Mouse (Mus musculus): Measurements from ENCODE around the gene Ipo8. TPM values are rescaled to one million over a fixed set of nuclear protein-coding genes. Genes with fewer than 3 reads are reported as not detected.

Gene Ipo8
- polyA plus RNA-seq, 1 experiment: 56.3 TPM

DNA sequence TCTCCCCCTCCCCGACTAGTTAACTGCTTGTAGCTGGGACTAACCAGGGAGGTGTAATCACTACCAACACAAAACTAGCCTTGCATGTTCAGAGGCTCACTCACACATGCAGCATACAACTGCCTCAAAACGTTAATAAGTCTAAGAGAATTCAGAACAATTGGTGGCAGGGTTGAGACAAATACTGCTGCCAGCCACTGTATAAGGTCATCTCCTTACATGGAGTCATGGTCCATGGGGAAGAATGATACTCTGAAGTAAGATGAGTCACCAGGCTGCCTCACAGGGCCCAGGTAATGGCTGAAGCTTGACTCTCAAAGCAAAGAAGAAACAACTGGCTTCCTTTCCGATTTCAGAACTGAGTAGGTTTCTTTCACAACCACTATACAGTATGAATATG lies 81.1 kb downstream of the Ipo8 start:
- Histone ChIP-seq H3K36me3 (ENCODE audit: control insufficient read depth, insufficient read depth, low read length, poor library complexity, severe bottlenecking) (no peaks in the 10 kb centered on the region), H3K9me3 (replicated peaks; ENCODE audit: control insufficient read depth, insufficient read depth, low read length, poor library complexity, severe bottlenecking) (no peaks in the 10 kb centered on the region), H3K4me1 (ENCODE audit: control insufficient read depth, insufficient read depth, low read length) (no peaks in the 10 kb centered on the region), H3K9ac (ENCODE audit: low read depth, poor library complexity, severe bottlenecking) (no peak overlapping the region), H3K4me3 (ENCODE audit: low read depth, low read length) (no peak overlapping the region), H3K27me3 (ENCODE audit: control insufficient read depth, insufficient read depth, low read length, poor library complexity, severe bottlenecking) (peaks cover 2% of the 10 kb centered on the region), H3K27ac (ENCODE audit: insufficient read depth, low read length) (no peak overlapping the region)
- TF ChIP-seq POLR2A (IDR thresholded peaks at IDR 0.05; ENCODE audit: insufficient read depth, low read length) (no peak), EP300 (IDR thresholded peaks at IDR 0.05; ENCODE audit: insufficient read depth, low read depth, low read length) (no peak), CTCF (IDR thresholded peaks at IDR 0.05; ENCODE audit: low read depth, low read length) (no peak)

GRCm38 (mm10) chr6:148740521-148741226 lies 90.6 kb downstream of the Ipo8 start:
- Histone ChIP-seq H3K9me3 (replicated peaks; ENCODE audit: control insufficient read depth, insufficient read depth, low read length, poor library complexity, severe bottlenecking) (no peaks in the 10 kb centered on the region), H3K27ac (ENCODE audit: insufficient read depth, low read length) (no peak overlapping the region), H3K27me3 (ENCODE audit: control insufficient read depth, insufficient read depth, low read length, poor library complexity, severe bottlenecking) (no peaks in the 10 kb centered on the region), H3K36me3 (ENCODE audit: control insufficient read depth, insufficient read depth, low read length, poor library complexity, severe bottlenecking) (no peaks in the 10 kb centered on the region), H3K9ac (ENCODE audit: low read depth, poor library complexity, severe bottlenecking) (no peak overlapping the region), H3K4me1 (ENCODE audit: control insufficient read depth, insufficient read depth, low read length) (no peaks in the 10 kb centered on the region), H3K4me3 (ENCODE audit: low read depth, low read length) (no peak overlapping the region)
- TF ChIP-seq EP300 (IDR thresholded peaks at IDR 0.05; ENCODE audit: insufficient read depth, low read depth, low read length) (no peak), CTCF (IDR thresholded peaks at IDR 0.05; ENCODE audit: low read depth, low read length) (no peak), POLR2A (IDR thresholded peaks at IDR 0.05; ENCODE audit: insufficient read depth, low read length) (no peak)

DNA sequence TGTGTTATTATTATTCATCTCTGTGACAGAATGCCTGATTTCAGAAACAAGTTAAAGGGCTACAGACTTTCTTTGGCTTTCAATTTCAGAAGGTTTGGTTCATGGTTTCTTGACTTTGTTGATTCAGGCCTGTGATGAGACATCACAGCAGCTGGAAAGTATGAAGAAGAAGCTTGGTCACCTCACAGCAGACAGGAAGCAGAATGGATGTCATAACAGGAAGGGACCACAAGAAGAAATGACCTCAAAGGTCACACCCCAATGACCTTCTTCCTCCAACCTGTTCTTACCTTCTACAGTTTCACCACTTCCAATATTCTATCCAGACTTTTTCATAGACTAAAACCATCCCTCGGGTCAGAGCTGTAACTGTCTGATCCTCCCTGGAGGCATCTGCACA lies 94.9 kb downstream of the Ipo8 start:
- TF ChIP-seq CTCF (IDR thresholded peaks at IDR 0.05; ENCODE audit: low read depth, low read length): no peak
- TF ChIP-seq EP300 (IDR thresholded peaks at IDR 0.05; ENCODE audit: insufficient read depth, low read depth, low read length): no peak
- TF ChIP-seq POLR2A (IDR thresholded peaks at IDR 0.05; ENCODE audit: insufficient read depth, low read length): no peak
- no peak overlapping the region for H3K9ac ChIP-seq (ENCODE audit: low read depth, poor library complexity, severe bottlenecking)
- H3K27me3 ChIP-seq (ENCODE audit: control insufficient read depth, insufficient read depth, low read length, poor library complexity, severe bottlenecking): no peaks in the 10 kb centered on the region
- no peak overlapping the region for H3K4me3 ChIP-seq (ENCODE audit: low read depth, low read length)
- H3K27ac ChIP-seq (ENCODE audit: insufficient read depth, low read length): no peak overlapping the region
- no peaks in the 10 kb centered on the region for H3K4me1 ChIP-seq (ENCODE audit: control insufficient read depth, insufficient read depth, low read length)
- no peaks in the 10 kb centered on the region for H3K36me3 ChIP-seq (ENCODE audit: control insufficient read depth, insufficient read depth, low read length, poor library complexity, severe bottlenecking)
- H3K9me3 ChIP-seq (replicated peaks; ENCODE audit: control insufficient read depth, insufficient read depth, low read length, poor library complexity, severe bottlenecking): no peaks in the 10 kb centered on the region

DNA sequence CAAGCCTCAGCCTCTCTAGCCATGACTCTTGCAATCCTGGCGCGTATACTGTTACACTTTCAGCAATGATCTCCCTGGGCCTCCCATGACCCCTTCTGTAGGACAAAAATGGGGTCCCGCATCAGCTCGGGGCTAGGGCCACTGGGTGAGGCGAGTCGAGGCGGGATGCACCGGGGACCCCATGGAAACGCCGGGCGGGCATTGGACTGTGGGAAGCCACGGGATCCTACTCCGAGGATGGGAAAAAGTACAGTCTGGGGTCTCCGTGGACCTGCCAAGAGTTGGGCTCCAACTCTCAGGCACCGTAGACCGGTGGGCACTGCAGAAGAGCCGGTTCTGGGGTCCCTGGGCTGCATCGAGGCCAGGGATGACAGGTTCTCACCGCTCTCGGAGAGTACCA lies 97.3 kb downstream of the Ipo8 start:
- H3K27ac ChIP-seq (ENCODE audit: insufficient read depth, low read length): no peak overlapping the region
- no peaks in the 10 kb centered on the region for H3K27me3 ChIP-seq (ENCODE audit: control insufficient read depth, insufficient read depth, low read length, poor library complexity, severe bottlenecking)
- H3K4me3 ChIP-seq (ENCODE audit: low read depth, low read length): no peak overlapping the region
- TF ChIP-seq EP300 (IDR thresholded peaks at IDR 0.05; ENCODE audit: insufficient read depth, low read depth, low read length) (no peak), CTCF (IDR thresholded peaks at IDR 0.05; ENCODE audit: low read depth, low read length) (no peak), POLR2A (IDR thresholded peaks at IDR 0.05; ENCODE audit: insufficient read depth, low read length) (no peak)
- no peaks in the 10 kb centered on the region for H3K4me1 ChIP-seq (ENCODE audit: control insufficient read depth, insufficient read depth, low read length)
- no peak overlapping the region for H3K9ac ChIP-seq (ENCODE audit: low read depth, poor library complexity, severe bottlenecking)
- H3K36me3 ChIP-seq (ENCODE audit: control insufficient read depth, insufficient read depth, low read length, poor library complexity, severe bottlenecking): no peaks in the 10 kb centered on the region
- H3K9me3 ChIP-seq (replicated peaks; ENCODE audit: control insufficient read depth, insufficient read depth, low read length, poor library complexity, severe bottlenecking): no peaks in the 10 kb centered on the region

DNA sequence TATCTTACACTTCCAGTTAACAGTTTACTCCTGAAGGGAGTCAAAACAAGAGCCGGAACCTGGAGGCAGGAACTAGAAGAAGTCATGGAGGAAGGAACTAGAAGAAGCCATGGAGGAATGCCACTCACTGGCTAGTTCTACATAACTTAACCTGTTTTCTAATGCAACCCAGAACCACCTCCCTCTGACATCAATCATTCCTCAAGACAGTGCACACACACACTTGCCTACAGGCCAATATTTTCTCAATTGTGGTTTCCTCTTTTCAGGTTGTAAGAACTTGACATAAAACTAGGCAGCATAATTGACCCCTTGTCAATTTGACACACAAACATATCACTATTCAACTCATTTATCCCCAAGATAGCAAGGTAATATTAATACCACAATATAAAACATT lies 98.3 kb downstream of the Ipo8 start:
- Histone ChIP-seq H3K9ac (ENCODE audit: low read depth, poor library complexity, severe bottlenecking) (no peak overlapping the region), H3K27ac (ENCODE audit: insufficient read depth, low read length) (no peak overlapping the region), H3K27me3 (ENCODE audit: control insufficient read depth, insufficient read depth, low read length, poor library complexity, severe bottlenecking) (no peaks in the 10 kb centered on the region), H3K4me3 (ENCODE audit: low read depth, low read length) (no peak overlapping the region), H3K4me1 (ENCODE audit: control insufficient read depth, insufficient read depth, low read length) (no peaks in the 10 kb centered on the region), H3K36me3 (ENCODE audit: control insufficient read depth, insufficient read depth, low read length, poor library complexity, severe bottlenecking) (no peaks in the 10 kb centered on the region), H3K9me3 (replicated peaks; ENCODE audit: control insufficient read depth, insufficient read depth, low read length, poor library complexity, severe bottlenecking) (no peaks in the 10 kb centered on the region)
- TF ChIP-seq EP300 (IDR thresholded peaks at IDR 0.05; ENCODE audit: insufficient read depth, low read depth, low read length) (no peak), CTCF (IDR thresholded peaks at IDR 0.05; ENCODE audit: low read depth, low read length) (no peak), POLR2A (IDR thresholded peaks at IDR 0.05; ENCODE audit: insufficient read depth, low read length) (no peak)

DNA sequence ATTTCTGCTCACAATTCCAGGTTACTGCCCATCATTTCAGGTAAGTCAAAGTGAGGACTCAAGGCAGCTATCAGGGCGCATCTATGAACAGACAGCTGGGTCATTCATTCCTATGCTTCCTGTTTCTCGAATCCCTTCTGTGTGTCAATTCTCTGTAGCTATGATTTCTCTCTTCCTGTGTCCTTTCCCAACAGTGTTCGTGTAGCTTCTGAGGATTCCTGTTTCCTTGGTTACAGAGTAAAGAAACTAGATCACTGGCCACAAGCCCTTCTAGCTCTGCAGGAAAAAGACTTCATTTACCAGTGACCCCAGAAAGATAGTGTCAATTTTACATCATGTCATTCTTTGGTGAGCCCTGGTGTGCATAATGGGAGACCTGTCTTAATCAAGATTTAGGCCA lies 102.7 kb downstream of the Ipo8 start:
- Histone ChIP-seq H3K9ac (ENCODE audit: low read depth, poor library complexity, severe bottlenecking) (no peak overlapping the region), H3K4me1 (ENCODE audit: control insufficient read depth, insufficient read depth, low read length) (no peaks in the 10 kb centered on the region), H3K9me3 (replicated peaks; ENCODE audit: control insufficient read depth, insufficient read depth, low read length, poor library complexity, severe bottlenecking) (no peaks in the 10 kb centered on the region), H3K36me3 (ENCODE audit: control insufficient read depth, insufficient read depth, low read length, poor library complexity, severe bottlenecking) (no peaks in the 10 kb centered on the region), H3K27ac (ENCODE audit: insufficient read depth, low read length) (no peak overlapping the region), H3K27me3 (ENCODE audit: control insufficient read depth, insufficient read depth, low read length, poor library complexity, severe bottlenecking) (no peaks in the 10 kb centered on the region), H3K4me3 (ENCODE audit: low read depth, low read length) (no peak overlapping the region)
- TF ChIP-seq POLR2A (IDR thresholded peaks at IDR 0.05; ENCODE audit: insufficient read depth, low read length) (no peak), CTCF (IDR thresholded peaks at IDR 0.05; ENCODE audit: low read depth, low read length) (no peak), EP300 (IDR thresholded peaks at IDR 0.05; ENCODE audit: insufficient read depth, low read depth, low read length) (no peak)

Measured in ES-Bruce4 (cell line).